Mouse (Mus musculus): ENCODE data around the gene Itpr2. TPM values are rescaled to one million over a fixed set of nuclear protein-coding genes. Genes with fewer than 3 reads are reported as not detected.

The Itpr2 gene
- polyA plus RNA-seq, 1 experiment from 2014 or later, result 6.0 TPM

DNA sequence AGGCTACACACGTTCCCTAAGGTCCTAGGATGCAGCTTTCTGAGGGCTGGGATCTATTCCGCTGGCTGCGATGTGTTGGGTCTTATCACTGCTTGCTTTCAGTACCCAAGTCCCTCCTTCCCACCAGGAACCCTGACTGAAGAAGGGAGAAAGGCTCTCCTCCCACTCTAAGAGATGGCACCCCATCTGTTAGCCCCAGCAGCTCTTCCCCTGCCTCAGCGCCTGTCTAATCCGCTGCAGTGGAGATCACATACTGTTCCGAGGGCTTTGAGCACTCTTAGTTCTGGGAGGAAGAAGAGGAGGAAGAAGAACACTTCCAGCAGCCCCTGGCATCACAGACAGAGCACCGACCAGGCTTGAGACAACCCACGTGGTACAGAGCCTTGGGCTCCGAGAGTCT is 14.9 kb downstream of the Itpr2 start:
- 82% methylated on average over 9 of the region's 9 CpGs for WGBS
- Histone ChIP-seq H3K4me1 (ENCODE audit: control insufficient read depth, insufficient read depth, low read length) (no peaks in the 10 kb centered on the region), H3K27me3 (ENCODE audit: control insufficient read depth, insufficient read depth, low read length) (no peaks in the 10 kb centered on the region), H3K4me3 (ENCODE audit: low read depth, low read length) (no peak overlapping the region), H3K9ac (ENCODE audit: low read length) (no peak overlapping the region), H3K9me3 (ENCODE audit: control insufficient read depth, low read length) (no peaks in the 10 kb centered on the region), H3K4me2 (ENCODE audit: low read depth) (no peak overlapping the region), H3K36me3 (ENCODE audit: control insufficient read depth, insufficient read depth, low read length) (no peaks in the 10 kb centered on the region), H3K27ac (ENCODE audit: low read depth, low read length) (no peak overlapping the region)
- ATAC-seq (ENCODE audit: insufficient read depth, low FRiP score, low TSS enrichment) (no peak), DNase-seq (ENCODE audit: low spot score) (no peak)

DNA sequence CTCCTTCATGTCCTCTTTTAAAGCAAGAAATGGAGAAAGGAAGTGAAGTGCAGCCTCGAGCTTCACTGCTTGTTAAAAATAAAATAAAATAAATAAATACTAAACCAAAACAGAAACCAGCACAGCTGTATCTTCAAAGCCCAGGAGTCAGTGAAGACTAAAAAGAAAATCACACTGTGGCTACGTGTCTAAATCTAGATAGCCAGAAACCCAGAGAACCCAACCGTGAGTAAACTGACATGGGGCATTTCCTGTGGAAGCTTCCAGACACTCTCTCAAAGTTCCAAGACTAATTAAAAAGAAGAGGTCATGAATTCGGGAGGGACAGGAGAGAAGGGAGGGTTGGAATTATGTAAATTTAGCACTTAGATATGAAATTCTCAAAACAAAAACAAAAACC is 15.9 kb downstream of the Itpr2 start:
- H3K4me1 ChIP-seq (ENCODE audit: control insufficient read depth, insufficient read depth, low read length), result no peaks in the 10 kb centered on the region
- ATAC-seq (ENCODE audit: insufficient read depth, low FRiP score, low TSS enrichment) (no peak), DNase-seq (ENCODE audit: low spot score) (no peak)
- no peak overlapping the region for H3K27ac ChIP-seq (ENCODE audit: low read depth, low read length)
- H3K4me3 ChIP-seq (ENCODE audit: low read depth, low read length), result no peak overlapping the region
- WGBS, result 64% methylated on average over 4 of the region's 4 CpGs
- no peaks in the 10 kb centered on the region for H3K36me3 ChIP-seq (ENCODE audit: control insufficient read depth, insufficient read depth, low read length)
- no peaks in the 10 kb centered on the region for H3K27me3 ChIP-seq (ENCODE audit: control insufficient read depth, insufficient read depth, low read length)
- no peaks in the 10 kb centered on the region for H3K9me3 ChIP-seq (ENCODE audit: control insufficient read depth, low read length)
- no peak overlapping the region for H3K4me2 ChIP-seq (ENCODE audit: low read depth)
- H3K9ac ChIP-seq (ENCODE audit: low read length), result no peak overlapping the region

DNA sequence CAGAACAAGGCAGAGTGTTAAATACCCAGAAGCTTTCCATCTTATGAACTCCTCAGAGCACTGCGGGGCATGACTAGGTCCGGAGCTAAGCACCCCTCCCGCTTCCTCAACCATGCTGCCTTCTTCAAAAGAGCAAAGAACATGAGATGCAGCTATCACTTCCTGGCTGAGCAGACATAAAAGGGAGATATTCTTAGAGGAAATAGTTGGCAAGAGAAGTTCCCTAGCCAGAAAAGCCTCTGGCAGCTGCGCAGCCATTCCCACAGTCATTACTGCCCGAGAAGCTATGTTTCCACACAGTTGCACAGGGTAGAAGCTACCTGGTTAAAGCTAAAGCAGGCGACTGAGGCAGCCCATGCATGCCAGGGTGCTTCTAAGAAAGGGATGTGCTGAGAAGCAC is 20.6 kb downstream of the Itpr2 start:
- WGBS, result 79% methylated on average over 6 of the region's 6 CpGs
- no peak for DNase-seq (ENCODE audit: low spot score)
- Histone ChIP-seq H3K36me3 (ENCODE audit: control insufficient read depth, insufficient read depth, low read length) (no peaks in the 10 kb centered on the region), H3K27ac (ENCODE audit: low read depth, low read length) (no peak overlapping the region), H3K9me3 (ENCODE audit: control insufficient read depth, low read length) (no peaks in the 10 kb centered on the region), H3K9ac (ENCODE audit: low read length) (no peak overlapping the region), H3K4me1 (ENCODE audit: control insufficient read depth, insufficient read depth, low read length) (no peaks in the 10 kb centered on the region), H3K4me3 (ENCODE audit: low read depth, low read length) (no peak overlapping the region), H3K27me3 (ENCODE audit: control insufficient read depth, insufficient read depth, low read length) (no peaks in the 10 kb centered on the region), H3K4me2 (ENCODE audit: low read depth) (no peak overlapping the region)
- no peak for ATAC-seq (ENCODE audit: insufficient read depth, low FRiP score, low TSS enrichment)

DNA sequence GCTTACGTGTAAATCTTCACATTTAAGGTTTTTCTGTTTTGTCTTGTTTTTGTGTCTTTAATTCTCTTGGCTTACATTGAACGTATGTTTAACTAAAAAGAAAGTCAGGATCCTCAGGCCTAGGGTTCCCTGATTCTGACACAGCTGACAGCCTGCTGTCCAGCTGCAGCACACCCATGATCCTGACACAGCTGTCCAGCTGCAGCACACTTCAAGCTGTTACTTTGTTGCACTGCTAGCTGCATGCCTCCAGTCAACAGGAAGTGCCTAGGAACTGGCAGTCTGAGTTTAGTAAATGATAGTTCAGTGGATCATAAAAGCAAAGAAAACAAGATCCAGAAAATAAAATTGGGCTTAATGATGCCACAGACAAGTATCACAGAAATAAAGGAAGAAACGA is 21.1 kb downstream of the Itpr2 start:
- H3K9me3 ChIP-seq (ENCODE audit: control insufficient read depth, low read length), result no peaks in the 10 kb centered on the region
- H3K27me3 ChIP-seq (ENCODE audit: control insufficient read depth, insufficient read depth, low read length), result no peaks in the 10 kb centered on the region
- no peak overlapping the region for H3K4me2 ChIP-seq (ENCODE audit: low read depth)
- no peak for DNase-seq (ENCODE audit: low spot score)
- WGBS, result 85% methylated on average over 3 of the region's 3 CpGs
- no peak overlapping the region for H3K4me3 ChIP-seq (ENCODE audit: low read depth, low read length)
- no peak for ATAC-seq (ENCODE audit: insufficient read depth, low FRiP score, low TSS enrichment)
- H3K27ac ChIP-seq (ENCODE audit: low read depth, low read length), result no peak overlapping the region
- no peaks in the 10 kb centered on the region for H3K36me3 ChIP-seq (ENCODE audit: control insufficient read depth, insufficient read depth, low read length)
- no peak overlapping the region for H3K9ac ChIP-seq (ENCODE audit: low read length)
- H3K4me1 ChIP-seq (ENCODE audit: control insufficient read depth, insufficient read depth, low read length), result no peaks in the 10 kb centered on the region

- H3K36me3 ChIP-seq (ENCODE audit: control insufficient read depth, insufficient read depth, low read length), result no peaks in the 10 kb centered on the region
- ATAC-seq (ENCODE audit: insufficient read depth, low FRiP score, low TSS enrichment) (no peak), DNase-seq (ENCODE audit: low spot score) (no peak)
- H3K27ac ChIP-seq (ENCODE audit: low read depth, low read length), result no peak overlapping the region
- H3K4me3 ChIP-seq (ENCODE audit: low read depth, low read length), result no peak overlapping the region
- WGBS, result 83% methylated on average over 5 of the region's 5 CpGs
- no peaks in the 10 kb centered on the region for H3K9me3 ChIP-seq (ENCODE audit: control insufficient read depth, low read length)
- no peaks in the 10 kb centered on the region for H3K27me3 ChIP-seq (ENCODE audit: control insufficient read depth, insufficient read depth, low read length)
- H3K4me1 ChIP-seq (ENCODE audit: control insufficient read depth, insufficient read depth, low read length), result no peaks in the 10 kb centered on the region
- no peak overlapping the region for H3K9ac ChIP-seq (ENCODE audit: low read length)
- no peak overlapping the region for H3K4me2 ChIP-seq (ENCODE audit: low read depth)
Measured at GRCm38 (mm10) chr6:146478888-146479683, 22.9 kb downstream of the Itpr2 start.

GRCm38 (mm10) chr6:146476865-146477264 is 25.2 kb downstream of the Itpr2 start:
- H3K27ac ChIP-seq (ENCODE audit: low read depth, low read length), result no peak overlapping the region
- no peak overlapping the region for H3K4me2 ChIP-seq (ENCODE audit: low read depth)
- H3K27me3 ChIP-seq (ENCODE audit: control insufficient read depth, insufficient read depth, low read length), result no peaks in the 10 kb centered on the region
- H3K9me3 ChIP-seq (ENCODE audit: control insufficient read depth, low read length), result no peaks in the 10 kb centered on the region
- H3K4me3 ChIP-seq (ENCODE audit: low read depth, low read length), result no peak overlapping the region
- H3K9ac ChIP-seq (ENCODE audit: low read length), result no peak overlapping the region
- WGBS, result 71% methylated on average over 1 of the region's 1 CpGs
- no peaks in the 10 kb centered on the region for H3K4me1 ChIP-seq (ENCODE audit: control insufficient read depth, insufficient read depth, low read length)
- ATAC-seq (ENCODE audit: insufficient read depth, low FRiP score, low TSS enrichment), result no peak
- no peak for DNase-seq (ENCODE audit: low spot score)
- no peaks in the 10 kb centered on the region for H3K36me3 ChIP-seq (ENCODE audit: control insufficient read depth, insufficient read depth, low read length)

DNA sequence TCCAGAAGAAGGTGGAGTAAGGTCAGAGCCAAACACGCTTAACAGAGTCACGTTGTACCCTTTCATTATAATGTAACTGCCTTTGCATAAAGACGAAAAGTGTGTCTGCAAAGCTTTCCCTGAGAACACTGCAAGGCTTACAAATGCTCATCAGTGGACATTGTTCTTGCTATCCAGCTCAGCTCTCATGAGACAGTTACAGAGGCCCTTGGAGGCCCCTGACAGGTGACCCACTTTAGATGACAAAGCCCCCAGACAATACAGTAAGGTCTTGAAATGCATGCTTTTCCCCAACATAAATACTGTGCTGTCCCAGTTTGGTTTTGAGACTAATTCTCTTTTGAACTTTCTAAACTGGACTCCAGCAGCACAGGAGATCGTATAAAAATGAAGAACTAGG is 27.9 kb downstream of the Itpr2 start:
- DNase-seq (ENCODE audit: low spot score) (no peak), ATAC-seq (ENCODE audit: insufficient read depth, low FRiP score, low TSS enrichment) (no peak)
- no peaks in the 10 kb centered on the region for H3K27me3 ChIP-seq (ENCODE audit: control insufficient read depth, insufficient read depth, low read length)
- H3K4me2 ChIP-seq (ENCODE audit: low read depth), result no peak overlapping the region
- H3K4me3 ChIP-seq (ENCODE audit: low read depth, low read length), result no peak overlapping the region
- WGBS, result 85% methylated on average over 4 of the region's 4 CpGs
- no peaks in the 10 kb centered on the region for H3K36me3 ChIP-seq (ENCODE audit: control insufficient read depth, insufficient read depth, low read length)
- no peaks in the 10 kb centered on the region for H3K9me3 ChIP-seq (ENCODE audit: control insufficient read depth, low read length)
- no peak overlapping the region for H3K9ac ChIP-seq (ENCODE audit: low read length)
- no peak overlapping the region for H3K27ac ChIP-seq (ENCODE audit: low read depth, low read length)
- H3K4me1 ChIP-seq (ENCODE audit: control insufficient read depth, insufficient read depth, low read length), result no peaks in the 10 kb centered on the region

GRCm38 (mm10) chr6:146473216-146473955 is 28.6 kb downstream of the Itpr2 start:
- Histone ChIP-seq H3K27ac (ENCODE audit: low read depth, low read length) (no peak overlapping the region), H3K4me1 (ENCODE audit: control insufficient read depth, insufficient read depth, low read length) (no peaks in the 10 kb centered on the region), H3K27me3 (ENCODE audit: control insufficient read depth, insufficient read depth, low read length) (no peaks in the 10 kb centered on the region), H3K4me3 (ENCODE audit: low read depth, low read length) (no peak overlapping the region), H3K9me3 (ENCODE audit: control insufficient read depth, low read length) (no peaks in the 10 kb centered on the region), H3K4me2 (ENCODE audit: low read depth) (no peak overlapping the region), H3K9ac (ENCODE audit: low read length) (no peak overlapping the region), H3K36me3 (ENCODE audit: control insufficient read depth, insufficient read depth, low read length) (no peaks in the 10 kb centered on the region)
- 77% methylated on average over 6 of the region's 6 CpGs for WGBS
- ATAC-seq (ENCODE audit: insufficient read depth, low FRiP score, low TSS enrichment), result no peak
- no peak for DNase-seq (ENCODE audit: low spot score)

DNA sequence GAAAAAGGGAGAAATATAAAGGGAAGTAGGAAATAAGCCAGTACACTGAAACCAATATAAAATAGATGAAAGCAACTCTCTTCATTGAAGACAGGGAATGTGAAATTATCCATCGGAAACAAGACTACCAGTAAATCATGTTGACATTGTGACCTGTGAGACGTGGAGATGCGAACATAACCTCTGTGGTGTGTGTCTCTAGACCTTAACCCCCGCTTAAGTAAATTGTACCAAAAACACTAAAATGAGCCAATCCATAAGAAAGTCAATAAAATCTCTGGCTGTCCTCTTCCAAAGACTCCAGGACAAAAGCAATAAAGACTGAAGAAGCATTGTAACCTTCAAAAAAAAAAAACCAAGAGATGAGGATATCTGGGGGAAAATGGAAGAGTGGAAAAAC is 31.6 kb downstream of the Itpr2 start:
- H3K4me3 ChIP-seq (ENCODE audit: low read depth, low read length), result no peak overlapping the region
- H3K9me3 ChIP-seq (ENCODE audit: control insufficient read depth, low read length), result 0 out of 2 replicates have a peak, but pooled peaks cover 3% of the 10 kb centered on the region
- no peak overlapping the region for H3K9ac ChIP-seq (ENCODE audit: low read length)
- H3K4me1 ChIP-seq (ENCODE audit: control insufficient read depth, insufficient read depth, low read length), result no peaks in the 10 kb centered on the region
- 68% methylated on average over 4 of the region's 4 CpGs for WGBS
- H3K4me2 ChIP-seq (ENCODE audit: low read depth), result no peak overlapping the region
- H3K36me3 ChIP-seq (ENCODE audit: control insufficient read depth, insufficient read depth, low read length), result no peaks in the 10 kb centered on the region
- no peaks in the 10 kb centered on the region for H3K27me3 ChIP-seq (ENCODE audit: control insufficient read depth, insufficient read depth, low read length)
- ATAC-seq (ENCODE audit: insufficient read depth, low FRiP score, low TSS enrichment) (no peak), DNase-seq (ENCODE audit: low spot score) (no peak)
- no peak overlapping the region for H3K27ac ChIP-seq (ENCODE audit: low read depth, low read length)
